Mouse (Mus musculus) midbrain, embryonic 15.5 days (tissue): ENCODE results near the gene Fars2. TPM values are rescaled to one million over a fixed set of nuclear protein-coding genes. Genes with fewer than 3 reads are reported as not detected.

Experiments
- ATAC-seq: fragments of 200-750 bp; cut with Nextera tagmentation; replicated peaks from 2 replicates; pipeline ENCODE4 v1.8.0; 2017; ENCODE audit warnings: moderate TSS enrichment
- H3K27ac ChIP-seq: fragments of 300-500 bp; sonication (generic); 2 replicates; pipeline ENCODE4 v1.5.1; 2015; ENCODE audit warnings: mild to moderate bottlenecking, inconsistent platforms
- H3K27me3 ChIP-seq: fragments of 300-500 bp; sonication (generic); replicated peaks from 2 replicates; pipeline ENCODE4 v1.6.1; 2015; ENCODE audit warnings: inconsistent platforms
- H3K36me3 ChIP-seq: fragments of 300-500 bp; sonication (generic); replicated peaks from 2 replicates; pipeline ENCODE4 v1.6.1; 2015; ENCODE audit warnings: inconsistent platforms
- H3K4me1 ChIP-seq: fragments of 300-500 bp; sonication (generic); 2 replicates; pipeline ENCODE4 v1.6.1; 2015; ENCODE audit warnings: inconsistent platforms
- H3K4me2 ChIP-seq: fragments of 300-500 bp; sonication (generic); 2 replicates; pipeline ENCODE4 v1.6.1; 2015; ENCODE audit warnings: inconsistent platforms, mild to moderate bottlenecking, moderate library complexity
- H3K4me3 ChIP-seq: fragments of 300-500 bp; sonication (generic); 2 replicates; pipeline ENCODE4 v1.5.1; 2015; ENCODE audit warnings: mild to moderate bottlenecking, inconsistent platforms
- H3K9ac ChIP-seq: fragments of 300-500 bp; sonication (generic); 2 replicates; pipeline ENCODE4 v1.6.1; 2015; ENCODE audit warnings: mild to moderate bottlenecking, inconsistent platforms
- H3K9me3 ChIP-seq: fragments of 300-500 bp; sonication (generic); 2 replicates; pipeline ENCODE4 v1.6.1; 2016; ENCODE audit warnings: inconsistent platforms
- WGBS: fragments of 180-500 bp; shearing (Covaris S2); methylation state at CpG from one replicate; pipeline ENCODE4 v1.1.7; 2015; ENCODE audit warnings: mixed read lengths; 5-methylcytosine and 5-hydroxymethylcytosine counted together
- polyA plus RNA-seq: library from polyadenylated mRNA; unstranded; fragments of >200 nt; fragmentation: Nextera tagmentation; extraction: Ambion mirVana; gene quantifications from 2 replicates; pipeline ENCODE4 v1.2.1, GENCODE M21; 2015

The Fars2 gene
- polyA plus RNA-seq, 1 experiment from 2014 or later, result 24.2 TPM

DNA sequence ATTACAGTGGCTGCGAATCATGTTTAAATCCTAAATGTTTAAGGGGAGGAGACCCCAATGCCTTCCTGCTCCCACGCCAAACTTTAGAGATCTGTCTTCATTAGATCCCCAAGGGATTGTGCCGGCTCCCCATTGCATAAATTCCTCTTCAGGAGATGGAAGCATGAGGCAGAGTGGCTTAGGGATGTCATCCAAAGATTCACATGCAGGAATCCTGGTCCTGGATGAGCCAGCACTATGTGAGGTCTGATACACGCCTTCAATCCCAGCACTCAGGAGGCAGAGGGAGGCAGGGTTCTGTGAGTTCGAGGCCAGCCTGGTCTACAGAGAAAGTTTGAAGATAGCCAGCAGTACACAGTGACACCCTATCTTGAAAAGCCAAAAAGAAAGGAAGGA lies 436.0 kb downstream of the Fars2 start:
- no peaks in the 10 kb centered on the region for H3K27me3 ChIP-seq
- no peak for ATAC-seq
- no peaks in the 10 kb centered on the region for H3K9me3 ChIP-seq
- no peak overlapping the region for H3K9ac ChIP-seq
- H3K4me2 ChIP-seq, result no peak overlapping the region
- H3K36me3 ChIP-seq, result no peaks in the 10 kb centered on the region
- whole genome bisulfite sequencing, result 83% methylated on average over 5 of the region's 5 CpGs
- H3K4me1 ChIP-seq, result peaks cover 5% of the 10 kb centered on the region; the same call in 1 of the 2 replicates
- no peak overlapping the region for H3K4me3 ChIP-seq
- no peak overlapping the region for H3K27ac ChIP-seq

DNA sequence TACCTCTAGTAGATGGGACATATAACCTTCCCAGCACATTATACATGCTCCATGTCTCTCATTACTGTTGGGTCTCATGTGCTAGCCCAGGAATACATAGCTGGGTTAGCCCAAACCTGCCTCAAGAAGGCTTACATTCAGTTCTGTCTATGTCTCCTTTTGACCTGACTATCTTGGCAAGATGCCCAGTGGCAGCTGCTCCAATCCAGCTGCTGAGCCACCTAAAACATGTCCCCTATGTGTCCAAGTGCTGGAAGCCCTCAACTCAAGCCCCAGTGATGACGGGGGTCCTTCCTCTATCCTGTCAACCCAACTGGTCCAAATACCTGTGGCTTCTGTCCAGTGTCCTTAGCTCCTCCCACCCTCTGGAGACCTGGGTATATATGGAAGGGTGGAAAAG lies 437.5 kb downstream of the Fars2 start:
- no peak overlapping the region for H3K4me2 ChIP-seq
- no peaks in the 10 kb centered on the region for H3K36me3 ChIP-seq
- H3K4me3 ChIP-seq, result no peak overlapping the region
- H3K9ac ChIP-seq, result no peak overlapping the region
- no peak overlapping the region for H3K27ac ChIP-seq
- no peaks in the 10 kb centered on the region for H3K27me3 ChIP-seq
- 89% methylated on average over 1 of the region's 1 CpGs for WGBS
- no peak for ATAC-seq
- no peaks in the 10 kb centered on the region for H3K9me3 ChIP-seq
- H3K4me1 ChIP-seq, result peaks cover 5% of the 10 kb centered on the region; the same call in 1 of the 2 replicates

DNA sequence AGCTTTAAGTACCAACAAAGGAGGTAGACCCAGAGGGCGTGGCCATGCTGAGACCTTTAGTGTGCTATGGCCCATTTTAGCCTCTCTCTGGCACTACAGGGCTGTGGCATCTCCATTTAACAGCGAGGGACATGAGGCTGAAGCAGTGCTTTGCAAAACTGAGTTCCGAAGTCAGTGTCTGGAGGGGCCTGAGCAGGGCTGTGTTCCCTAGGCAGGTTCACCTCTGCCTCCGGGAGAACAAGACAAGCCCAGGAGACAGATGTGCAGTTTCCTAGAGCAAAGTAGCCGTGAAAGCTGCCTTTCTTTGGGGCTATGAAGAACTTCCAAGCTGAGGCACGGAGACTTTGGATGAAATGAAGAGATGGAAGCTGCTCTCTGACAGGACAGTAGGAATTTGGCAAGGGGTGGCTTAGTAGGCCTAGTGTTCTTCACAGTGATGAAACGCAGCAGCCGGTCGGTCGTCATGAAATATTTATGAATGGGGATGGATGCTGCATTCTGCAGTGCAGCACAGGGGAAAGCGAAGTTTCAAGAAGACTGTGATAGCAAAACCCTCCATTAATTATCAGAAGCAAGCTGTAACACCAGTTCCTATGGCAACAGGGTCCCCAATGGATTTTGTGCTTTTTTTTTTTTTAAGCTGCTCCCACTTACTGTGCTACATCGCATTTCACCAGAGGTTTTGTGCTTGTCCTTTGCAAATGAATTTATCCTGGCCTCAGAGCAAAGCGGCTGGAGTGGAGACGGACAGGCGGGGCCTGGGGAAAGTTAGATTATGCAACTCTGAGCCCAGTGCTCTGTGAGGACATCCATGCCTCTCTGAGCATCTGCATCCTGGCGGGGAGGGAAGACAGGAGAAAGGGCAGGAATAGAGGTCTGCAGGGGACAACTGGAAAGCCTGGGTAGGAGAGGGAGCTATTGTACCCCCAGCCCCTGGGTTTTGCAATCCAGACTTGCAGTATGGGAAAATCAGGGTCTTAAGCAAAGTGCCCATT lies 445.5 kb downstream of the Fars2 start:
- 21% methylated on average over 16 of the region's 16 CpGs for WGBS
- ATAC-seq, result peak; percentile 87
- no peaks in the 10 kb centered on the region for H3K9me3 ChIP-seq
- H3K4me3 ChIP-seq, result no peak overlapping the region
- peak overlapping the region; percentile 19; the same call in 1 of the 2 replicates for H3K9ac ChIP-seq
- H3K27ac ChIP-seq, result peak overlapping the region; percentile 89
- H3K36me3 ChIP-seq, result no peaks in the 10 kb centered on the region
- peaks cover 30% of the 10 kb centered on the region for H3K4me1 ChIP-seq
- peak overlapping the region; percentile 21 for H3K4me2 ChIP-seq
- H3K27me3 ChIP-seq, result no peaks in the 10 kb centered on the region

DNA sequence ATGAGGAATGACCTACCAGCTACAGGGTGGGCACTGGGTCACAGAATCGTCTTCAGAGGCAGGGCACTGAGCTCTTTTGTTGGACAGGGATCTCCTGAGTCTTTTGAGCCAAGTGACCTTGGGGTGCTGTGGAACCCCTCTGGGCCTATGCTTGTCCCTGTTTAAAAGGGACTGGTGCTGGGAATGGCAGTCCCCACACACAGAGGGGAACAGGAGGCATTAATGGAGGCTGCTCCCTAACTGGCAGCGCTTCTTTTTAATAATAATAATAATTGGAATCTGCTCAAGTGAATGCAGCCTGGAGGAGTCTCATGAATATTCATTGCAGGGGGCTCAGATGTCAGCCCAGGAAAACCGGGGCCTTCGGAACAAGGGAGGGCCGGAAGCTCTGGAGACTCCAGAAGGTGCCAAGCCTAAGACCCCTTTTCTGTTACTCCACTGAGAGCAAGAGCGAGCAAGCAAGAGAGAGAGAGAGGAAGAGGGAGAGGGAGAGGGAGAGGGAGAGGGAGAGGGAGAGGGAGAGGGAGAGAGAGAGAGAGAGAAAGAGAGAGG lies 447.6 kb downstream of the Fars2 start:
- peak overlapping the region; percentile 89 for H3K27ac ChIP-seq
- ATAC-seq, result peak; percentile 40

DNA sequence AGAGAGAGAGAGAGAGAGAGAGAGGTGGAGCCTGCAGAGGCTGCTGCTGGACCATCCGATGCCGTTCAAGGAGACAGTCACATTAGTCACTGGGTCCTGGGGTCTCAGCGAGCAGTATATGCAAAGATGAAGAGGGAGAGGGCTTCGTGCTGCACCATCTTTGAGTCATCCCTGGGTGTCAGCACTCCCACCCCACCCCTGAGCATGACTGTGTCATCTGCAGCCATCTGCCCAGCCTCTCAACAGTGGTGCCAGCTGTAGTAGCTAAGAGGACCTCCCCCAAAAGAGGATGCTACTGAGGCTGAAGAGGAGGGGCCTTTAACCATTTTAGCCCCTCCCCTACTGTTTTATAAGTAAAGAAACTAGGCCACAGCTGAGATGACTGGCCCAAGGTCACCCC lies 459.6 kb downstream of the Fars2 start:
- H3K9ac ChIP-seq, result no peak overlapping the region
- H3K27ac ChIP-seq, result no peak overlapping the region
- no peaks in the 10 kb centered on the region for H3K27me3 ChIP-seq
- no peak for ATAC-seq
- 54% methylated on average over 4 of the region's 4 CpGs for WGBS
- H3K9me3 ChIP-seq, result no peaks in the 10 kb centered on the region
- peaks cover 21% of the 10 kb centered on the region for H3K4me1 ChIP-seq
- no peaks in the 10 kb centered on the region for H3K36me3 ChIP-seq
- no peak overlapping the region for H3K4me2 ChIP-seq
- no peak overlapping the region for H3K4me3 ChIP-seq

More for the DNA sequence above, 447.6 kb downstream of the Fars2 start:
- H3K9ac ChIP-seq, result no peak overlapping the region
- H3K36me3 ChIP-seq, result no peaks in the 10 kb centered on the region
- WGBS, result 5% methylated on average over 5 of the region's 6 CpGs
- no peak overlapping the region for H3K4me2 ChIP-seq
- H3K4me3 ChIP-seq, result no peak overlapping the region
- peaks cover 30% of the 10 kb centered on the region for H3K4me1 ChIP-seq
- H3K27me3 ChIP-seq, result no peaks in the 10 kb centered on the region
- H3K9me3 ChIP-seq, result no peaks in the 10 kb centered on the region

DNA sequence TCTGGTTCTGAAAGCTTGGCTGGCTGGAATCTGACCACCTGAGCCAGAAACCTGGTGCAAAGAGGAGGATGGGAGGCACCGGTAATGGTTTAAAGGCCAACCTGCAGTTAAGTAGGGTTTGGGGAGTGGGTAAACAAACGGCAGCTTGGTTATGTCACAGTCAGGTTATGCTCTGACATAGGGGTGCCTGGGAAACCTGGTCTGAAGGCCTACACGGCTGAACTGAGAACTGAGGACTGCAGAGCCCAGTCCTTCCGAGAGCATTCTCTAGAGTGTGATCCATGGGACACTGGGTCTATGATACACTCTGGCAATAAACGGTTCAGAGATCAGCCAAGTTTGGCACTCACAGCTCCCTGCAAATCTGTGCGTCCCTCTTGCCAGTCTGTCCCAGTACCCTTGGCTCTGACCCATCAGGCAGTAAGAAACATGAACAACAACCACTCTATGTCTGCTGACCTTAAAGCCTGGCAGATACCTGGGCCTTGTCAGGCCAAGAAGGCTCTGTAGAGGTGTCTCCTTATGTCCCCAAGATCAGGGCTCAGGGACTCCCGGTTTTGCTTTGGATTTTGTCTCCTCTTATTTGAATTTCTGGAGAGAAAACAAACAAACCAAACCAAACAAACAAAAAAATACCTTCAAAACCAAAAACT lies 460.8 kb downstream of the Fars2 start:
- Histone ChIP-seq H3K36me3 (no peaks in the 10 kb centered on the region), H3K27me3 (no peaks in the 10 kb centered on the region), H3K9me3 (no peaks in the 10 kb centered on the region), H3K4me1 (peaks cover 31% of the 10 kb centered on the region), H3K4me2 (peak overlapping the region; percentile 57; the same call in 1 of the 2 replicates), H3K27ac (peak overlapping the region; percentile 87), H3K9ac (no peak overlapping the region), H3K4me3 (peak overlapping the region; percentile 46; the same call in 1 of the 2 replicates)
- WGBS, result 54% methylated on average over 7 of the region's 7 CpGs
- peak; percentile 35 for ATAC-seq

DNA sequence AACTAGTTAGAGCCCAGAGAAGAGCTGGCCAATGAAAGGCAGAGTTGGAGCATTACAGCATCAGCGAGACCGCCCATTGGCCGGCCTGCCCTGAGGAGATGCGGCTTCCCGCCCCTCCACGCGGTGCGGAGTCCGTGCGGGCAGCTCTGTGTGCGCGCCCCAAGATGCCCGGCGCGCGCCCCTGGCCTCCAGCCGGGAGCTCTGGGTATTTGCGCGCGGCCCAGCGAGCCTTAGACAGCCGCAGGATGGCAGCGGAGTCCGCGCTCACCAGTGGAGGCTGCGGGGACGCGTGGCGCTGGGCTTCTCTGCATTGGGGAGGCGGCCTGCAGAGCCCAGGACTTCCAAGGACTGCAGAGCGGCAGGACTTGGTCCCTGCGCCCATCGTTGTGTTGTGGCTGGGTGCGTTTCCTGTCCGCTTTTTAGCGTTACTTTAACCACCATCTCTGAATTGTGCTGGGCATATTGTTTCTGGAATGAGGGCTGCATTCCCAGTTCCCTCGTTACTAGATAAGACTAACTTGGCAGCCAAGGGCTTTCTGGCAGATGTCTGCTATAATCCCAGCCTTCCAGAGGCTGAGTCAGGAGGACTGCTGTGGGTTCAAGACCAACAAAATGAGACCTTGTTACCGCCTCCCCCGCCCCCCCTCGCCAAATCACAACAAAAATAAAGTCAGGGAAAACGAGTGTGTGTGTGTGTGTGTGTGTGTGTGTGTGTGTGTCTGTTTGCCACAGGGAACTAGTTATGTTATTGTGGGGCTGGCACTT lies 461.5 kb downstream of the Fars2 start:
- peak overlapping the region; percentile 87 for H3K27ac ChIP-seq
- no peaks in the 10 kb centered on the region for H3K9me3 ChIP-seq
- H3K27me3 ChIP-seq, result no peaks in the 10 kb centered on the region
- ATAC-seq, result peak; percentile 98
- peak overlapping the region; percentile 49 for H3K9ac ChIP-seq
- WGBS, result 2% methylated on average over 41 of the region's 41 CpGs
- peaks cover 38% of the 10 kb centered on the region for H3K4me1 ChIP-seq
- no peaks in the 10 kb centered on the region for H3K36me3 ChIP-seq
- peak overlapping the region; percentile 46 for H3K4me3 ChIP-seq
- H3K4me2 ChIP-seq, result peak overlapping the region; percentile 57

DNA sequence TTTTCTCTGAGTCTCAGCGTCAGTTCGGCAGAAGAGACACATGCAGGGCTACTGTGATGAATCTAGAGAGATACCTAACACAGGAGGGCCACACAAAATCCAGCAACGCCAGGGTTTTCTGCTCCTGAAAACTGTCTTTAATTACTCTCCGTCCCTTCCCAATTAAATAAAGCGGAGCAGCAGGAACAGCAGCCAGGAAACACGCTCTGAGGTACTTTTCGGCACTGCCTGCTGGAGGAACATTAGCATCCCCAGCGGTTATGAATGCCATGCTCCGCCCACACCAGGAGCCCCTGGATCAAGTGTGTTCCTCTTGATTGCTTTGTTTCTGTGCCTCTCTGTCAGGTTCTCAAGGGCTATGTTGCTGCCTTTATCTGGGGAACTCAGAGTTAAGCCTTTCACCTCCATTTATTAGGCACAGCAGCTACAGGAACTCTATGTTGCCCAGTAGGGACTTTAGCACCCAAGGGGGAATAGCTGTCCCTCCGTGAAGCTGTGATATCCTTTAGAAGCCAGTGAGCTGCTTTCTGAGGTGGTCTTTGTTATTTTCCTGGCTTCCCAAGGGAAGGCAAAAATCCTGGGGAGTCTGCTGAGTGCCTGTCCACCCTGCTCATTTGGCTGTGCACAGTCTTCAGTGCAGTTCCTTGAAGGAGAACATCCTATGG lies 465.3 kb downstream of the Fars2 start:
- 6% methylated on average over 10 of the region's 10 CpGs for WGBS
- H3K4me3 ChIP-seq, result no peak overlapping the region
- H3K4me1 ChIP-seq, result peaks cover 39% of the 10 kb centered on the region
- peak overlapping the region; percentile 29 for H3K4me2 ChIP-seq
- H3K27me3 ChIP-seq, result no peaks in the 10 kb centered on the region
- no peak overlapping the region for H3K9ac ChIP-seq
- no peaks in the 10 kb centered on the region for H3K36me3 ChIP-seq
- peak overlapping the region; percentile 80 for H3K27ac ChIP-seq
- no peak for ATAC-seq
- no peaks in the 10 kb centered on the region for H3K9me3 ChIP-seq

DNA sequence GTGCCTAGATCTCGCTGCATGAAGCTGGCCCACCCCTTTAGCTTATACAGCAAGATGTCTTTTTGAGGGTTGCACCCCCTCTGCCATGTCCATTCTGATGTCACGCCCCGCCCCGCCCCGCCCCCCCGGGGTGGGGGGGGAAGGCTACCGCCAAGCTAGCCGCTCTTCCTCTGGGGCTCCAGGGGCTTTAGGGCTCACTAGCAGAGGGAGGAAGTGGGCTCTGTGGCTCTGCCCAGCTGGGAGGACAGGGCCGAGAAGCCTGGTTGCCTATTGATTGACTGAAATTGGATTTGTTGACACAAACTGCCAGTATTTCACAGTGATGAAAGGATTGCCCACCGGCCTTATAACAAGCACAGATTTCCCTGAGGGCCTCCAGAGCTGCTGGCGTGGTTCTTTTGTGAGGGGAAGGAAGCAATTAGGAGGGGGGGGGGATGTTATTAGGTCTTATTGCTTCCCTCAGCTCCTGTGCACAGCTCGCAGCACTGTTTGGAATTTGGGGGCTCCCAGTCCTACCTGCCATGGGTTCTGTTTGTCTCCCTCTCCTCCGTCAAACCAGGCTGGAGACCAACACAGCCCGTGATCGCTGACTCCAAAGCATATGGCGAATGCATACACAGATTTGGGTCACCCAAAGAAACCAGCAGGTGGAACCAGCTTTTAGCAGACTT lies 466.4 kb downstream of the Fars2 start:
- Histone ChIP-seq H3K4me3 (no peak overlapping the region), H3K9ac (no peak overlapping the region), H3K27me3 (no peaks in the 10 kb centered on the region), H3K36me3 (no peaks in the 10 kb centered on the region), H3K9me3 (no peaks in the 10 kb centered on the region), H3K4me2 (peak overlapping the region; percentile 21; the same call in 1 of the 2 replicates), H3K4me1 (peaks cover 32% of the 10 kb centered on the region), H3K27ac (peak overlapping the region; percentile 80)
- 17% methylated on average over 16 of the region's 16 CpGs for WGBS
- ATAC-seq, result peak; percentile 53

DNA sequence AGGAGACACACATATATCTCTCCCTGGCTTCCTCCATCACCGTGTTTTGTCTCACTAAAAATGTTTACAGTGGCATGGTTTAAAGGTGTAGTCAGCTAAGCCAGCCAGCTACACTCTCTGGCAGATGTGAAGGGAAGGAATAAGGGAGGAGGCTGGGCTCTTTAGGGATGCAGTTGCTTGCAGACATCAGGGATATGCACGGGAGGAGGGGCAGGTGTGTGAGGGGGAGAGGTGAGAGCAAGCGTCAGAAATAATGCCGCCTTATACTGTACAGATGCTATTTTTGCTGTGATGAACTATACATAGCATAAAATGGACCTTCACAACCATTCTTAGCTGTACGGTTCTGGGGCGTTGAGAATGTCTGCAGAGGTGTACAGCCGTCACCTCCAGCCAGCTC lies 467.0 kb downstream of the Fars2 start:
- 58% methylated on average over 7 of the region's 7 CpGs for WGBS
- no peaks in the 10 kb centered on the region for H3K36me3 ChIP-seq
- H3K4me1 ChIP-seq, result peaks cover 30% of the 10 kb centered on the region
- no peak overlapping the region for H3K4me3 ChIP-seq
- peak overlapping the region; percentile 80 for H3K27ac ChIP-seq
- no peaks in the 10 kb centered on the region for H3K9me3 ChIP-seq
- peak; percentile 55 for ATAC-seq
- no peak overlapping the region for H3K9ac ChIP-seq
- H3K27me3 ChIP-seq, result no peaks in the 10 kb centered on the region
- 0 out of 2 replicates have a peak overlapping the region, but pooled peaks have one; percentile 21 for H3K4me2 ChIP-seq

DNA sequence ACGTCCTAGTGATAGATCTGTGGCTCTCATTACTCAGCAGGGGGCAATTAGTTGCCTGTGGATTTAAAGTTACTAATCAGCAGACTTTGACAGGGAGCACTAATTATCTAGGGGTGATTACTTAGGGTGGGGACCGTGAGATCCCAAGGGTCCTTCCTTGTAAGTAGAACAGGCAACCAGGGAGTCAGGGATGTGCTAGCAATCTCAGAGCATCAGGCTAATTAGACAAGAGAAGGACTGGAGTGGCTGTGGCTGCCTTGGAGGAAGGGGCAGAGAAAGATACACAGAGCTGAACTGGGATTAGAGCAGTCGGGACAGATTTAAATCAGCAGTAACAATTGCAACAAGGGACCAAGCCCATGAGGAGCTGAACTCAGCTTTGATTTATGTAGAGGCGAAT lies 471.9 kb downstream of the Fars2 start:
- no peaks in the 10 kb centered on the region for H3K9me3 ChIP-seq
- no peaks in the 10 kb centered on the region for H3K36me3 ChIP-seq
- H3K4me3 ChIP-seq, result no peak overlapping the region
- no peak overlapping the region for H3K27ac ChIP-seq
- no peak overlapping the region for H3K4me2 ChIP-seq
- WGBS, result 35% methylated on average over 4 of the region's 4 CpGs
- H3K4me1 ChIP-seq, result peaks cover 4% of the 10 kb centered on the region
- no peaks in the 10 kb centered on the region for H3K27me3 ChIP-seq
- ATAC-seq, result no peak
- H3K9ac ChIP-seq, result no peak overlapping the region
